Mouse (Mus musculus): ENCODE measurements at regions not wholly inside any gene's neighbourhood (a gene's known extent, or its start where the extent isn't known, plus 50 kb on each side); places are given as distances from the start of the nearest gene placed in this dataset.

DNA sequence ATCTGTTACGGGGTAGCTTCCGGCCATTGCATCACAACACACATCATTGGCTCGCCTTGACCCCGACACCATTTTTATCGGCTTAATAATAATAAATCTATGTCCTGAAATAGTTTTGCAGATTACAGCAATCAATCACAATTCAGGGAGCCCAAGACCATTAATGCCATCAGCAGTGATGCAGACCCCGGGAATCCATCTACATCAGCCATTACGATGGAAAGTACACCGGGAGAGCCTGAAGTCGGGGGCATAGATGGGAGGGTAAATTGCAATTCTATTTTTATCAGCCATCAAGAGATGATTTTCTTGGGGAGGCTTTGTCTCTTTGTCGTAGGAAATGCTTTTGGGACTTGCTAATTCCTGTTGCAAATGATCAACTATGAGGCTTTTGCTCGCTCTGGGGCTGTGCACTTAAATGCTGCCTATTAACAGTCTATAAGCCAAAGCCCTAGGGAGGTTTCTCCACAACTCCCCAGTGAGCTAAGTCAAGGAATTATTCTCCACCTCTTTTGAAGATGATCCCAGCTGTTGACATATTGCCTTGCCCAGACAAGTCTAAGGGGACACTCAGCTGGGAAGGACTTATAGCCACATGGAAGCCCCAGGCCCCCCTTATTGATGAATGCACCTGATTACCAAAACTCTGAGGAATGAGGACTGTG lies 173.4 kb downstream of the Pik3r1 start:
- Histone ChIP-seq H3K27ac (replicated peaks) (no peak overlapping the region), H3K36me3 (no peaks in the 10 kb centered on the region), H3K4me1 (no peaks in the 10 kb centered on the region; the same call in 1 of the 2 replicates), H3K9me3 (no peaks in the 10 kb centered on the region), H3K27me3 (no peaks in the 10 kb centered on the region), H3K9ac (replicated peaks) (no peak overlapping the region), H3K4me2 (replicated peaks) (no peak overlapping the region), H3K4me3 (no peak overlapping the region)
- WGBS: 87% methylated on average over 11 of the region's 11 CpGs
- no peak for ATAC-seq (ENCODE audit: low FRiP score, low read depth)

DNA sequence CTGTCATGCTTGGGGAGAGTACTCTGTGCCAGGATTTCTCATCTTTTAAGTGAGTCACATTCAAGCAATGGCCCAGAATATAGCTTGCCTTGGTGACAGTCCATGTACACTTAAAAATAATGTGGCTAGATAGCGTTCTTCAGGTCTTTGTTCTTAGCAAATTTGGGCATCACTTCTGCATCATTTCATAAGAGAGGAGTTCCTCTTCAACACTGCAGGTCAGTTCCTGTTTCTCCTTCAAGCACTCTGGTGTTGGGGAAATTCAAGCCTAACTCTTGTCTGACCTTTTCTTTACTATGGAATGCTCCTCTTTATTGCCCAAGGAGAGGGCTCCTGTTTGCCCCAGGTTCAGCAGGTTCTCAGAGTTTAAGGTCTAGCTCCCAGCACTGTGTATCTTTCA lies 175.7 kb downstream of the Pik3r1 start:
- Histone ChIP-seq H3K36me3 (no peaks in the 10 kb centered on the region), H3K4me2 (replicated peaks) (no peak overlapping the region), H3K4me3 (no peak overlapping the region), H3K9ac (replicated peaks) (no peak overlapping the region), H3K4me1 (no peaks in the 10 kb centered on the region; the same call in 1 of the 2 replicates), H3K27ac (replicated peaks) (no peak overlapping the region), H3K27me3 (no peaks in the 10 kb centered on the region), H3K9me3 (no peaks in the 10 kb centered on the region)
- 89% methylated on average over 1 of the region's 1 CpGs for WGBS
- ATAC-seq (ENCODE audit: low FRiP score, low read depth): no peak

DNA sequence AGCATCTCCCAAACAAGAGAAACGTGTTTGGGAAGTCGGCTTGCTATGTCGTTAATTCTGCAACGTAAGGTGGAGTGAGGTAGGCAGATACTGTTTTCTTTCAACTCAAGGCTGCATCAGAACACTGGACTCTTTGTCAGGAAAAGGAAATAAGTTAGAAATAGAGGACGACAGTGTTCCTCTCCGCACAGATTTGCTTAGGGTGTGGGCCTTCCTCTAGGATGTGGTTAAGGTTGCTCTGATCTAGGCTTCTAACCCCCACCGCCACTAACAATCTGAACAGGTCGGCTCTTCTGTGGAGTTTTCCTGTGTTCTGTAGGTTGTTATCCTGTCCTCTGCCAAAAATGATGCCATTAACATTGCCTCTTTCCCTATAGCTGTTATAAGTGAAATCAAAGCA lies 179.1 kb downstream of the Pik3r1 start:
- no peak overlapping the region for H3K4me3 ChIP-seq
- H3K9me3 ChIP-seq: no peaks in the 10 kb centered on the region
- H3K27me3 ChIP-seq: no peaks in the 10 kb centered on the region
- 86% methylated on average over 8 of the region's 8 CpGs for WGBS
- no peak for ATAC-seq (ENCODE audit: low FRiP score, low read depth)
- H3K4me2 ChIP-seq (replicated peaks): no peak overlapping the region
- no peak overlapping the region for H3K27ac ChIP-seq (replicated peaks)
- no peak overlapping the region for H3K9ac ChIP-seq (replicated peaks)
- no peaks in the 10 kb centered on the region for H3K36me3 ChIP-seq
- H3K4me1 ChIP-seq: no peaks in the 10 kb centered on the region

DNA sequence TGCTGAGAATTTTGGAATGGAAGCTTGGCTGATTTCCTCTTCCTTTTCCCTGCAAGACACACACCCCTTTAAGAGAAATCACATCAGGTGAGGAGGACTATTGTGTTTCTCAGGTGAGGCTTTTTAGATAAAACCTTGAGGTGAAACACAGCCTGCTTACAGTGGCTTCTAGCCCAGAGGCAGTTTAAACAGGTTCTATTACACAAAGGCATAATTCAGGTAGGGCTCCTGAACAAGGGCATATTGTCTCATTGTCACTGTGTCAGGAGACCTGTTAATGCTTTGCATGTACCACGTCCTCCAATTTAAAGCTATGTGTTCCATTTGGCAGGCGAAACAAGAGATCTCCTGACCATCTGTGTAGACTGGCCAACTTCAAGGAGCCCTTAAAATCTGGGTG lies 181.2 kb downstream of the Pik3r1 start:
- Histone ChIP-seq H3K9me3 (no peaks in the 10 kb centered on the region), H3K4me2 (replicated peaks) (no peak overlapping the region), H3K36me3 (no peaks in the 10 kb centered on the region), H3K4me3 (no peak overlapping the region), H3K9ac (replicated peaks) (no peak overlapping the region), H3K27ac (replicated peaks) (no peak overlapping the region), H3K4me1 (no peaks in the 10 kb centered on the region), H3K27me3 (no peaks in the 10 kb centered on the region)
- no peak for ATAC-seq (ENCODE audit: low FRiP score, low read depth)
- WGBS: 82% methylated on average over 2 of the region's 2 CpGs

DNA sequence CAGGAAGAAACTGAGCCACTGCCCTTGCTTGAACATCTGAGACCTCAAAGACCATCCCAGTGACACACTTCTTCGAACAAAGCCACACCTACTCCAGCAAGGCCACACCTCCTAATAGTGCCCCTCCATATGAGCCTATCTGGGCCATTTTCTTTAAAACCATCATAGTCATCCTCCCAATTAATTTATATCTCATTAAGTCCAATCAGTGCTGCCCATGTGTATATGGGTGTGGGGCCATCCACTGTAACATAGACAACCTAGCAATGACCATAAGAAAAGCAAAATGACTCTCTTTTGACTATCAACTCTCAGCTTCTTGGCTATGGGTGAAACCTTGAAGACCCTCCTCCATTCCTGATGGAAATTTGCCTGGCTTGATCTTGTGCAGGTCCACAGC lies 191.5 kb downstream of the Pik3r1 start:
- no peaks in the 10 kb centered on the region for H3K4me1 ChIP-seq
- no peak overlapping the region for H3K27ac ChIP-seq (replicated peaks)
- no peak overlapping the region for H3K9ac ChIP-seq (replicated peaks)
- no peak for ATAC-seq (ENCODE audit: low FRiP score, low read depth)
- H3K4me3 ChIP-seq: no peak overlapping the region
- H3K27me3 ChIP-seq: no peaks in the 10 kb centered on the region
- H3K9me3 ChIP-seq: no peaks in the 10 kb centered on the region
- H3K36me3 ChIP-seq: no peaks in the 10 kb centered on the region
- 90% methylated on average over 1 of the region's 1 CpGs for WGBS
- no peak overlapping the region for H3K4me2 ChIP-seq (replicated peaks)

DNA sequence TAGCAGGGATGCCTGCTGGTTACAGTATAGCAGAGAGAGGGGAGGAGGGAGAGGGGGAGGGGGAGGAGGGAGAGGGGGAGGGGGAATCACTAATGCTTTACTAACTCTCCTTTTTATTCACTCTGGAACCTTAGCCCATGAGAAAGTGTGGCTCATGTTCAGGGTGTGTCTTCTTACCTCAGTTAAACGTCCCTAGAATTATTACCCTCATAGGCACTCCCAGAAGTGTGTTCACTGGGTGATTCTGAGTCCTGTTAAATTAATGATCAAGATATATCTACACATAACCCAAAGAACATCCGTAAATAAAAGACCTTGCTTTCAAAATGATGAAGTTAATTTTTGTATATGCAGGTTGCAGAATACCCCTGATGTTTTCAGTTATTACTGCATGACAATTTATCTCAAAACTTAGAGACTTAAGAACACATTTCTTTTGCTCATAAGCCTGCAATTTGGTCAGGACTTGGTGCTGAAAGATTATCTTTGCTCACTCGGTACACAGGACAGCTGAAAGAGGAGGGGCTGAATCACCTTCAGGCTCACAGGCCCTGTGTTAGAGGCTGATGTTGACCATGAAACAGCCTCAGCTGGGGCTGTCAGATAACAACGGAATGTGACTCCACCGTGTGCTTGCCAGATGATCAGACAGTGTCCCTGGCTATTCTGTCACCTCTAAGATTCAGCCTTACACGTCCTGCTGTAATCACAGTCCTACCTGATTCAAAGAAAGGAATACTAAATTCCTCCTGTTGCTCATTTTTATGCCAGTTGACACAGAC lies 195.0 kb downstream of the Pik3r1 start:
- 72% methylated on average over 6 of the region's 6 CpGs for WGBS
- ATAC-seq (ENCODE audit: low FRiP score, low read depth): no peak
- no peaks in the 10 kb centered on the region for H3K36me3 ChIP-seq
- no peak overlapping the region for H3K4me3 ChIP-seq
- no peak overlapping the region for H3K4me2 ChIP-seq (replicated peaks)
- no peaks in the 10 kb centered on the region for H3K27me3 ChIP-seq
- no peak overlapping the region for H3K9ac ChIP-seq (replicated peaks)
- no peak overlapping the region for H3K27ac ChIP-seq (replicated peaks)
- peaks cover 15% of the 10 kb centered on the region for H3K4me1 ChIP-seq
- no peaks in the 10 kb centered on the region for H3K9me3 ChIP-seq

DNA sequence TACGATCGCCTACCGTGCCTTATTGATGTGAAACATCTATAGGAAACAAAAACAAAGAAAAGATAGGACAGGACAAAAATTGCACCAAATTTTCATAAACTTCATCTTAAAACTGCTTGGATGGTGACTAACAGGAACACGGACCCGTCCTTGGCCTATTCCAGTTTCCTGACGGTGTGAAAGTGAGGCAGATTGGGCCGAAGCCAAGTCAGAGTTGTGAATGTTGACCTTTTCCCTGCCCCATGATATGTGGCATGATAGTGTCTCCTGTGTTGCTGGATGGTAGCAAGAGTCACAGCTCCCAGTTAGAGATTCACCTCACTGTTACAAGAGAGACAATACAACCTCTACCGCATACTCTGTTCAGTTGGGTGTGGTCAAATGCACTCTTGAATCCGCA lies 195.8 kb downstream of the Pik3r1 start:
- WGBS: 95% methylated on average over 9 of the region's 9 CpGs
- Histone ChIP-seq H3K4me2 (replicated peaks) (no peak overlapping the region), H3K4me1 (peaks cover 15% of the 10 kb centered on the region), H3K27ac (replicated peaks) (no peak overlapping the region), H3K9me3 (no peaks in the 10 kb centered on the region), H3K27me3 (no peaks in the 10 kb centered on the region), H3K4me3 (no peak overlapping the region), H3K9ac (replicated peaks) (no peak overlapping the region), H3K36me3 (no peaks in the 10 kb centered on the region)
- ATAC-seq (ENCODE audit: low FRiP score, low read depth): no peak

DNA sequence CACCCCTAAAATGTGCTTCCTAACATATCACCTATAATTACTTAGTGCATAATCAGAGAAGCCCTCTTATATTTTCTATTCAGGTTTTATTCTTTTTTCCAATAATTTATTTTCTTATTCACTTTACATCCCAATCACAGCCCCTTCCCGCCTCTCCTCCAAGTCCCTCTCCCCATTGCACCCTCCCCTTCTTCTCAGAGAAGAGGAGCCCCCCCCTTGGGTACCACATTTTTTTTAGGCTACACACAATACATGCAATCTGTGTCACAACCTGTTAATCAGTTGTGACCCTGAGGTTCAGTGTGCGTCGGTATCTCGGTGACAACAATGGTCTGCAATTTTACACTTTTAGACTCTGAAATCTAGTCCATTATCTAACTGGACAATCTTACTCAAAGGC lies 198.0 kb downstream of the Pik3r1 start:
- Histone ChIP-seq H3K4me2 (replicated peaks) (no peak overlapping the region), H3K9ac (replicated peaks) (no peak overlapping the region), H3K4me3 (no peak overlapping the region), H3K4me1 (peaks cover 15% of the 10 kb centered on the region), H3K36me3 (no peaks in the 10 kb centered on the region), H3K9me3 (no peaks in the 10 kb centered on the region), H3K27ac (replicated peaks) (no peak overlapping the region), H3K27me3 (no peaks in the 10 kb centered on the region)
- peak; percentile 68; the same call in 1 of the 2 replicates for ATAC-seq (ENCODE audit: low FRiP score, low read depth)
- WGBS: 38% methylated on average over 4 of the region's 4 CpGs

DNA sequence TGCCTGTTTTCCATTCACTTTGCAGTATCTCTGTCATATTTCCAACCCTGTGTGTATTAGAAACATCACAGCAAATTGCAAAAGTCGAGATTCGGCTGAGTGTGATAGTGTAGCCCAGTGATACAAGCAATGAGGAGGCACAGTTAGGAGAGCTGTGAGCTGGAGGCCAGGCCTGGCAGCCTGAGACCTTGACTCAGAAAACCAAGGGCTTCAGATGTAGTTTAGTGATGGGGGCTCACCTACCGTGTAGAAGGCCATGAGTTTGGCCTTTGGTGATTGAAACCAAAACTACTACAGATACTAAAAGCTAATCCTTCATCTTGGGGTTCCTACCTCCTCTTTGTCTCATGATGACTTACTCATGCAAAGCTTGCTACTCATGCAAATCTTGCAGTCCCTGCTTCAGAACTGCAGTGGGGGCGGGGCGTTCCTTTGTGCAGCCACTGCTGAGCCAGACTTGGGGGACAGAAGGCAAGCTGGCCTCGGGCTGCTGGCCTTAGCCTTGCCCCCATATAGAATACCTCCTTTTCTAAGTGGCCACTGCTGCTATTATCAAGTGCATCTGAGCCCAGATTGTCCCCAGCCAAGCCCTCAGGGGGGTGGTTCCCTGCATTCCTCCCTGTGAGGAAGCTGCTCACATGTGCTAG lies 198.9 kb downstream of the Pik3r1 start:
- no peak overlapping the region for H3K9ac ChIP-seq (replicated peaks)
- H3K36me3 ChIP-seq: no peaks in the 10 kb centered on the region
- H3K9me3 ChIP-seq: no peaks in the 10 kb centered on the region
- no peak overlapping the region; the same call in 1 of the 2 replicates for H3K27ac ChIP-seq (replicated peaks)
- ATAC-seq (ENCODE audit: low FRiP score, low read depth): peak; percentile 69
- H3K4me2 ChIP-seq (replicated peaks): no peak overlapping the region
- WGBS: 55% methylated on average over 6 of the region's 6 CpGs
- peaks cover 15% of the 10 kb centered on the region for H3K4me1 ChIP-seq
- no peaks in the 10 kb centered on the region for H3K27me3 ChIP-seq
- H3K4me3 ChIP-seq: no peak overlapping the region

DNA sequence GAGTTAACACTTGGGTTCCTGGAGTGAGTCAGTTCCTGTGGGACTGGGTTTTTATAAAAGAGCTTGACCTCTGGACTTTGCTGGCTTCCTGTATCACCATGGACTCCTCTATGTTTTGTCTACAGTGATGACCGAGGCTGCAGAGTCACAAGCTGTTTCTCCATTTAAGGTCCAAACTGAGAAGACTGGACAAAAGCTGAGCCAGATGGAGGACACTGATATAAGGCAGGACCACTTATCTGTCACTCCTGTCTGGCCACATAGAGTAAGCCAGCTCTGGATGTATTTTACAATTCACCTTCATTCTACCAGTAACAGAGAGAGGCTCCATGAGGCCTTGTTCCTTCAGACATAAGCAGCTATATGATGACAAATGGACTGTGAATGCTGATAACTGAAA lies 202.7 kb downstream of the Pik3r1 start:
- ATAC-seq (ENCODE audit: low FRiP score, low read depth): no peak
- Histone ChIP-seq H3K27ac (replicated peaks) (no peak overlapping the region), H3K9ac (replicated peaks) (no peak overlapping the region), H3K36me3 (no peaks in the 10 kb centered on the region), H3K4me3 (no peak overlapping the region), H3K4me2 (replicated peaks) (no peak overlapping the region), H3K4me1 (peaks cover 15% of the 10 kb centered on the region), H3K9me3 (no peaks in the 10 kb centered on the region), H3K27me3 (no peaks in the 10 kb centered on the region)
- 96% methylated on average over 1 of the region's 1 CpGs for WGBS

DNA sequence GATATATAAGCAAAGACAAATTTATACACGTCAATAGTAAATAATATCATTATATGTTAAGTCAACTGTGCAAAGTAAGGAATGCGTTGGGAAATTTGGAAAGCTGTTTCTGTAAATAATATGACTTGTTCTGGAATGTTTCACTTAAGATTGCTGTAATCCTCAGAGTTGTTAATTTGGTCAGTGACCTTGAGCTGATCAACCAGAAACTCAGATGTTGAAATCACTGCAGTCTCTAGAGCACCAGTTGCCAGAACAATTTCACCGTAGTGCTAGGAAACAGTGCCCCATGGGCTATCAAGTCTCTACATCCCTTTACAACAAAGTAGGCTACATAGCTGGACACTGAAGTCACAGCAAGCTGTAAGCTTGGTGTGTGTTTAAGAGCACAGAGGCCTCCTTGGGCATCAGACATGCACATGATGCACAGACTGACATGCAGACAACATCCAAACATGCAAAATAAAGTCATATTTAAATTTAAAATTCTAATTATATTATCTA lies 212.6 kb downstream of the Pik3r1 start:
- Histone ChIP-seq H3K9ac (replicated peaks) (no peak overlapping the region), H3K9me3 (no peaks in the 10 kb centered on the region), H3K4me1 (peaks cover 7% of the 10 kb centered on the region; the same call in 1 of the 2 replicates), H3K4me2 (replicated peaks) (no peak overlapping the region), H3K27me3 (no peaks in the 10 kb centered on the region), H3K4me3 (no peak overlapping the region), H3K36me3 (no peaks in the 10 kb centered on the region), H3K27ac (replicated peaks) (no peak overlapping the region)
- WGBS: 88% methylated on average over 3 of the region's 3 CpGs
- ATAC-seq (ENCODE audit: low FRiP score, low read depth): no peak

DNA sequence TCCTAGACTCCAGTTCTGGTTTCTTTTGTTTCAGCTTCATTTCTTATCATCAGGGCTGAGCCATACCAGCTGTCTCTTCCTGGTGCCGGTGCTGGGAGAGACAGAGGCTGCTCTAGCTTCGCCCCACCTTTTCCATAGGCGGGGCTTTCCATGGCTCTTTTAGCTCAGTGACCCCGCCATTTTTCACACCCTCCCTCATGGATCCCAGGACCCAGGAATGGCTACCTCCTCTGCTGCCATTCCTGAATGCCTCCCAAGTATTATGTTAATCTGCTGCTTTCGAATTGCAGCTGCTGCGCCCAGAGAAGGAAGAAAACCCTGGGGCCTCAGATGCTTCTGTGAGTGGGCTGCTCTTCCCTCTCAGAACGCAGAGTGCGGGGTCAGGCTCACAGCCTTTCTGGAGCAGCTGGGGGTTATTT lies 214.9 kb downstream of the Pik3r1 start:
- Histone ChIP-seq H3K9me3 (no peaks in the 10 kb centered on the region), H3K27me3 (no peaks in the 10 kb centered on the region), H3K4me1 (peaks cover 7% of the 10 kb centered on the region; the same call in 1 of the 2 replicates), H3K36me3 (no peaks in the 10 kb centered on the region), H3K9ac (replicated peaks) (no peak overlapping the region), H3K4me3 (no peak overlapping the region), H3K4me2 (replicated peaks) (no peak overlapping the region), H3K27ac (replicated peaks) (no peak overlapping the region)
- WGBS: 46% methylated on average over 8 of the region's 8 CpGs
- peak; percentile 44; the same call in 1 of the 2 replicates for ATAC-seq (ENCODE audit: low FRiP score, low read depth)
